Mouse (Mus musculus): ENCODE data around the gene Slain2.

- TF ChIP-seq POLR2A (IDR thresholded peaks at IDR 0.05; ENCODE audit: low read depth, low read length) (no peak), CTCF (IDR thresholded peaks at IDR 0.05; ENCODE audit: extremely low read depth, insufficient read length, insufficient replicate concordance, low read depth, low read length) (no peak)
Observed at GRCm38 (mm10) chr5:73014745-73015144, 100.6 kb downstream of the Slain2 start.

Measured in small intestine, adult 2 months (tissue).